Mouse (Mus musculus) lung, embryonic 14.5 days (tissue): Measurements from ENCODE around the gene Ppib. TPM values are rescaled to one million over a fixed set of nuclear protein-coding genes. Genes with fewer than 3 reads are reported as not detected.

Experiments used
- ATAC-seq: fragments of 200-750 bp; cut with Nextera tagmentation; 2 replicates; pipeline ENCODE4 v1.8.0; 2017; ENCODE audit warnings: mild to moderate bottlenecking, moderate TSS enrichment, moderate library complexity; ENCODE audit not compliant: insufficient read depth
- DNase-seq: peaks from one replicate; pipeline ENCODE4 v3.0.0-alpha.2; 2015
- H3K27ac ChIP-seq: fragments of 300-500 bp; sonication (generic); 2 replicates; pipeline ENCODE4 v1.5.1; 2014; ENCODE audit warnings: low read depth, mild to moderate bottlenecking, moderate library complexity
- H3K27me3 ChIP-seq: fragments of 300-500 bp; sonication (generic); 2 replicates; pipeline ENCODE4 v1.6.1; 2014; ENCODE audit warnings: low read length, control low read depth; ENCODE audit not compliant: insufficient read depth
- H3K36me3 ChIP-seq: fragments of 300-500 bp; sonication (generic); 2 replicates; pipeline ENCODE4 v1.6.1; 2014; ENCODE audit warnings: control low read depth; ENCODE audit not compliant: insufficient read depth
- H3K4me1 ChIP-seq: fragments of 300-500 bp; sonication (generic); 2 replicates; pipeline ENCODE4 v1.6.1; 2014; ENCODE audit warnings: antibody characterized with exemption, control low read depth; ENCODE audit not compliant: insufficient read depth
- H3K4me2 ChIP-seq: fragments of 300-500 bp; sonication (generic); 2 replicates; pipeline ENCODE4 v1.6.1; 2014; ENCODE audit warnings: mild to moderate bottlenecking
- H3K4me3 ChIP-seq: fragments of 300-500 bp; sonication (generic); 2 replicates; pipeline ENCODE4 v1.5.1; 2014; ENCODE audit warnings: low read depth, low read length
- H3K9ac ChIP-seq: fragments of 300-500 bp; sonication (generic); 2 replicates; pipeline ENCODE4 v1.6.1; 2014
- H3K9me3 ChIP-seq: fragments of 300-500 bp; sonication (generic); 2 replicates; pipeline ENCODE4 v1.6.1; 2016; ENCODE audit warnings: low read depth, low read length, control low read depth
- CTCF ChIP-seq: IDR thresholded peaks from 2 replicates; pipeline ENCODE4 v1.5.1; 2016; ENCODE audit warnings: antibody characterized with exemption, low read depth
- WGBS: fragments of 180-500 bp; shearing (Covaris S2); extraction: QIAGEN DNeasy Blood & Tissue Kit; methylation state at CpG from one replicate; pipeline ENCODE4 v1.1.7; 2014; 5-methylcytosine and 5-hydroxymethylcytosine counted together
- polyA plus RNA-seq: library from polyadenylated mRNA; unstranded; fragments of >200 nt; fragmentation: Nextera tagmentation; extraction: Ambion mirVana; gene quantifications from 2 replicates; pipeline ENCODE4 v1.2.1, GENCODE M21; 2014

Ppib gene
- polyA plus RNA-seq, 1 experiment from 2014 or later, result 654 TPM

GRCm38 (mm10) chr9:66063446-66063845 lies 3.4 kb downstream of the Ppib start:
- ATAC-seq, result no peak
- peaks cover 50% of the 10 kb centered on the region for H3K36me3 ChIP-seq
- no peak overlapping the region for H3K27ac ChIP-seq

DNA sequence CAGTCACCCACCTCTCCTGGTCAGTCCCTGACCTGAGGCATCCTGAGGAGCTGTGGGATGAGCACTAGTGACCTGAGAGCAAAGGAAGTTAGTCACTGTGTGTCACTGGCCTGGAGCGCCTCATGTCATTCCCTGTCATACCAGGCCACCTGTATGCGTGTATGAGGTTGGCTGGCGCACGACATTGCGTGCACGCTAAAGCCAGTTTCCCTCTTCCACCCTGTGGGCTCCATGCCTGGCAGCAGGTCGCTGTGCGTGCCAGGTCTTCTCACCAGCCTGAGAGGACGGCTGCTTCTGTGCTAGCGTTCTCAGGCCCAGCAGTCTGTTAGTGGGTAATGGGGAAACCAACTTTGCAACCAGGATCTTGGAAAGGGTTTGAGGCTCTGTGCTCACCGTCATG lies 4.3 kb downstream of the Ppib start:
- DNase-seq (no peak), ATAC-seq (no peak)
- peaks cover 50% of the 10 kb centered on the region for H3K36me3 ChIP-seq
- peaks cover 7% of the 10 kb centered on the region for H3K4me1 ChIP-seq
- H3K4me2 ChIP-seq, result no peak overlapping the region
- H3K4me3 ChIP-seq, result no peak overlapping the region
- no peak overlapping the region for H3K9ac ChIP-seq
- WGBS, result 92% methylated on average over 11 of the region's 11 CpGs
- no peak for TF ChIP-seq CTCF
- H3K9me3 ChIP-seq, result no peaks in the 10 kb centered on the region
- peaks cover 18% of the 10 kb centered on the region for H3K27me3 ChIP-seq
- H3K27ac ChIP-seq, result no peak overlapping the region

More at GRCm38 (mm10) chr9:66063446-66063845, 3.4 kb downstream of the Ppib start:
- H3K4me1 ChIP-seq, result peaks cover 7% of the 10 kb centered on the region
- H3K4me3 ChIP-seq, result no peak overlapping the region
- no peak overlapping the region for H3K9ac ChIP-seq
- H3K4me2 ChIP-seq, result no peak overlapping the region
- no peak for DNase-seq
- H3K27me3 ChIP-seq, result peaks cover 11% of the 10 kb centered on the region
- WGBS, result 90% methylated on average over 3 of the region's 3 CpGs
- no peaks in the 10 kb centered on the region for H3K9me3 ChIP-seq
- TF ChIP-seq CTCF, result no peak

DNA sequence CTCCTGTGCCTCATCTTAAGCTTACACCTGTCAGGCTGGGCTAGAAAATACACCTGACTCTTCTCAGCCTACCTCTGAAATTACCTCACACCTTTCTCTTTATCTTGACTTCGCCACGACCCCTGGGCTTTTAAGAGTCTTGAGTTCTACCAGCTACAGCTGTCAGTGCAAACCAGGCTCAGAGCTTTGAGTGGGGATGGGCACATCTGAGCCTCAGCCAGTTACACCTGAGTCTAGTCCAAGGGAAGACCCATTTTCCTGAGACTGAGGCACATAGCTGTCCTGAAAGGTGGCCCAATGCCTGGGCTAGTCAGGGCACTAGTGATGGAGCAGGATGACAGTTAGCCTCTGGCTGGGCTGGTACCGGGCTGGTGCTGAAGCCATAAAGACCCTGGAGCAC lies 6.8 kb downstream of the Ppib start:
- DNase-seq (no peak), ATAC-seq (no peak)
- H3K4me3 ChIP-seq, result no peak overlapping the region
- 78% methylated on average over 3 of the region's 3 CpGs for WGBS
- H3K36me3 ChIP-seq, result peaks cover 50% of the 10 kb centered on the region
- H3K4me1 ChIP-seq, result no peaks in the 10 kb centered on the region
- H3K9ac ChIP-seq, result no peak overlapping the region
- H3K27ac ChIP-seq, result no peak overlapping the region
- H3K9me3 ChIP-seq, result no peaks in the 10 kb centered on the region
- H3K4me2 ChIP-seq, result no peak overlapping the region
- no peak for TF ChIP-seq CTCF
- peaks cover 23% of the 10 kb centered on the region for H3K27me3 ChIP-seq

DNA sequence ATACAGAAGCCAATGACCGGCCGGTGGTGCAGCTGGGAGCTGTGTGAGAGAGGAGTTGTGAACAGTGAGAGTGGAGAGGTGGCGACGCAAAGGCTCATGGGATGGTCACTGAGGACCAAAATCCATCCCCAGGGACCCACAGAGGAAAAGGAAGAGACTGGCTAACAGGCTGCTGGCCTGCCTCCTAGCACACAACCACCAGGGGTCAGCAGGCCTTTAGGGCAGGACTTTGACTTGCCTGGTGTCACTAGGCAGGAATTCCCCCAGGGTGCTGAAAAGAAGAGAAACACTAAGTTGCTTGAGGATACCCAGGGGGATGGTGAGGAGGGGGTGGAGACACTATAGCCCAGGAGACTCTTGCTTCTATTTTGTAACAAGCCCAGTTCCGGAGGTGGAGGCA lies 7.5 kb downstream of the Ppib start:
- H3K27me3 ChIP-seq, result peaks cover 23% of the 10 kb centered on the region
- peak; percentile 80 for TF ChIP-seq CTCF
- H3K4me2 ChIP-seq, result peak overlapping the region; percentile 89
- H3K4me3 ChIP-seq, result peak overlapping the region; percentile 57; the same call in 1 of the 2 replicates
- peak; percentile 70 for DNase-seq
- H3K27ac ChIP-seq, result no peak overlapping the region
- H3K36me3 ChIP-seq, result peaks cover 46% of the 10 kb centered on the region
- 30% methylated on average over 5 of the region's 5 CpGs for WGBS
- H3K4me1 ChIP-seq, result no peaks in the 10 kb centered on the region
- no peak overlapping the region for H3K9ac ChIP-seq
- no peaks in the 10 kb centered on the region for H3K9me3 ChIP-seq
- ATAC-seq, result no peak

GRCm38 (mm10) chr9:66068056-66068455 lies 8.0 kb downstream of the Ppib start:
- peaks cover 41% of the 10 kb centered on the region for H3K36me3 ChIP-seq
- ATAC-seq (no peak), DNase-seq (no peak)
- peaks cover 23% of the 10 kb centered on the region for H3K27me3 ChIP-seq
- TF ChIP-seq CTCF, result no peak
- H3K4me1 ChIP-seq, result no peaks in the 10 kb centered on the region
- WGBS, result 67% methylated on average over 4 of the region's 4 CpGs
- H3K9ac ChIP-seq, result no peak overlapping the region
- no peak overlapping the region for H3K27ac ChIP-seq
- peak overlapping the region; percentile 89 for H3K4me2 ChIP-seq
- H3K4me3 ChIP-seq, result peak overlapping the region; percentile 57; the same call in 1 of the 2 replicates
- no peaks in the 10 kb centered on the region for H3K9me3 ChIP-seq

- H3K27ac ChIP-seq, result no peak overlapping the region
- peak; percentile 52 for ATAC-seq
- DNase-seq, result peak; percentile 61
- 0 out of 2 replicates have a peak, but pooled peaks have one; percentile 8 for TF ChIP-seq CTCF
- WGBS, result under 1% methylated on average over 30 of the region's 30 CpGs
- H3K4me1 ChIP-seq, result no peaks in the 10 kb centered on the region
- no peaks in the 10 kb centered on the region for H3K9me3 ChIP-seq
- peak overlapping the region; percentile 89 for H3K4me2 ChIP-seq
- H3K36me3 ChIP-seq, result peaks cover 31% of the 10 kb centered on the region
- peak overlapping the region; percentile 57 for H3K4me3 ChIP-seq
- H3K27me3 ChIP-seq, result peaks cover 23% of the 10 kb centered on the region
- peak overlapping the region; percentile 60 for H3K9ac ChIP-seq
These were observed 9.0 kb downstream of the Ppib start for GRCm38 (mm10) chr9:66068971-66069391.

DNA sequence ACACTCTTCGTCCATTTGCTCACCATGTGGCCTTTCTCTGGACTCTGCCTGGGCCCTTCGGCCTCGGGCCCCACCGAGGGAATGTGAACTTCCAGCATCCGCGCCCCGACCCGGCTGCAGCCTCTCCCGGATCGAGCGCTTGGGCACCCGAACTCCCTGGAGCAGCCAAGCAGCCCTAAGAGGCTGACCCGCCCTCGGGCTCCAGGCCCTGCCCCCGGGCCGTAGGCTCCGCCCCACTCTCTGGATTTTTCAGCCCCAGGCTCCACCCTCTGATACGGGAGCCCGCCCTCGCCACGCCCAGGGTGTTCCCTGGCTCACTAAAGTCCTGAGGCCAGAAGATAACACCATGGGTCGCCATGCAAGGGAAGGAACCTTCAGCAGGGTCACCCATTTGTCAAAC lies 9.6 kb downstream of the Ppib start, which contains the start of gene Snx22:
TSS of gene Snx22 (minus strand) at position 137 of the 400 bp plus-strand sequence.
- DNase-seq, result peak; percentile 92
- WGBS, result under 1% methylated on average over 22 of the region's 22 CpGs
- no peak for TF ChIP-seq CTCF
- Histone ChIP-seq H3K4me3 (peak within 1 kb of the TSS; percentile 57), H3K36me3 (peaks cover 26% of the 10 kb centered on the region), H3K4me2 (peak within 1 kb of the TSS; percentile 89), H3K27me3 (peaks cover 23% of the 10 kb centered on the region), H3K9ac (peak within 1 kb of the TSS; percentile 60), H3K27ac (no peak within 1 kb of the TSS), H3K4me1 (no peaks in the 10 kb centered on the region), H3K9me3 (no peaks in the 10 kb centered on the region)
- peak; percentile 91 for ATAC-seq
